Mouse (Mus musculus) hindlimb bud, embryonic 11.5 days (tissue): Measurements from ENCODE around the gene Gm2381.
"Not testable (repeated sequence)": the region's sequence is repeated elsewhere in the genome, so short reads cannot be mapped to it uniquely, and the experiment has no call there.

Experiments
- DNase-seq: peaks from one replicate; pipeline ENCODE4 v3.0.0-alpha.2; 2012; ENCODE audit warnings: low read depth, low spot score; ENCODE audit errors: extremely low spot score

Gene Gm2381

DNA sequence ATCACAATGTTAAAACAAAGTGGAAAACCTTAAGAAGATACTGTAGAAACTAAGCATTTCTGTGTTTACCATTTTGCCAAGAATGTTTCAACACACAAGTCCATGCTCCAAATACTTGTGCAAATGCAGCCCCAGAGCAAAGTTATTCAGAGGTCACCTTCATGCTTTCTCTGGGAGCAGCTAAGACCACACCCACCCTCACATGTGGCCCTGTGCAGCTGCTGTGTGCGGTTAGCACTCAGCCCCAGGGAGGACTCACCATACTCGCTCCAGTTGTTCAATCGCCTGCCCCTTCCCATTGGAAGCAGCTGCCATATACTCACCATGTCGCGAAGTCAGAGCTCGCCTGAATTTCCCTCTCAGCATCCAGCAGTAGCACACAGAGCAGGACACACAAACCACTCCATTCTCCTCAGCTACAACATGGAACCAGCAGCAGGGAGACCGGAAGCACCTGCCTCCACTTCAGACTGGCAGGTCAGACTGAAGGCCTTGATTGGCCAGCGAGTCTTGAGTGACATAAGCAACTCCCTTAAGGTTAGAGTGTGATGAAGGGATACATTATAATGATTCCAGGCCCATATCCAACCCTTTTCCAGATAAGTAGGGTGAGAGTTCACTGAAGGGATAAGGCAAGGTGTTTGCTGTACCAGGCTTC lies at the start of gene Gm2381:
Gene Gm2381 (minus strand): TSS at position 434 of the 658 bp plus-strand sequence.
- not testable (repeated sequence) for DNase-seq

DNA sequence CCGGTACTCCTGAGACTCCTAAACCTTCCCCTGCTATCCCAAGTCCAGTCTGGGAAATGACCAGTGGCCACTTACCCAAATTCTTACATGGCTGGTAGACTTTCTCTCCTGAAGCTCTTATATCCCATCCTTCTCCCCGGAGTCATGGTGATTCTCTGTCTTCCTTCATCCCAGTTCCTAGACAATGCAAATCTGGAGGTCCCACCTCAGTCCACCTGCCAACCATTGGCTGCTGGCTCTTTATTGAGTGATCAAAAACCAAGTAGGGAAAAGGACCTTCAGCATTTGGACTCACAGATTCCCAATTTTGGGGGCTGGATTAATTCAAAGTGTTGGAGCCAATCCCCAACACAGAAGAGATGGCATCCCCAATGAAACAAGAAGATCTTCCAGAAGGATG lies 31.0 kb upstream of the Gm2381 start:
- DNase-seq: not testable (repeated sequence)

DNA sequence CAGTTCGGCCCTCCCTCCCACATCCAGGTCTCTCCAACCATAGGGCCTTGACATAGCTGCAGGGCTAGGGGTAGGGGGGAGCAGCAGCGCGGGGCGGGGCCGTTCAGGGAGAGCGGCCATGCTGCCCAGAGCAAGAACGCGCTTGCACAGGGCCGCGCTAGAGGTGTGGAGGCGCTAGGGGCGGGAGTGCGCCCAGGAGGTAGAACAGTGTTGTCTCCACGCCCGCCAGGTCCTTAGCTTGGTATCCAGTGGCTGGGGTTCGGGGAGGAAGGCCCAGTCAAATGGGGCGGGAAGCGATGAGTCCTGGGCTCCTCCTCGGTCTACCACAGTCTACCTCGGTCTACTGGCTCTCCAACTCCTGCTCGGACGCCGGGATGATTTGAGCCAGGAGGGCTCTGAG lies 11.1 kb upstream of the Gm2381 start:
- DNase-seq: no peak

DNA sequence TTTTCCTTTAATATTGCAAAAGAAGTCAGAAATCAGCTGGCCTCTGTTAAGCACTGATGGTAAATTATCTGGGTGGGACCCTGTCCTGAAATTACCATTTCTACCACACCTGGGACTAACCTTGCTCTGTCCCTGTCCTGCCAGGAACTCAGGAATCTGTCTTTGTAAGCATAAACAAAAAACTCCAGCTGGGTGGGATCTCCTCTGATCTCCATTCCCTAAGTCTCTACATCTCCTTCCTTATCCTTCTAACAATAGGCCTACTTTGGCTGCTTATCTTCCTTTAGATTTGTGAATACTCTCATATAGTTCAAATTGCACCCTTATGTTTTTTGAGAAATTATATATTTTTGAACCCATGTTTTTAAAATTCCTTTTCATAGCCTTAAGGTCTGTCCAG lies 28.7 kb downstream of the Gm2381 start:
- DNase-seq: not testable (repeated sequence)

DNA sequence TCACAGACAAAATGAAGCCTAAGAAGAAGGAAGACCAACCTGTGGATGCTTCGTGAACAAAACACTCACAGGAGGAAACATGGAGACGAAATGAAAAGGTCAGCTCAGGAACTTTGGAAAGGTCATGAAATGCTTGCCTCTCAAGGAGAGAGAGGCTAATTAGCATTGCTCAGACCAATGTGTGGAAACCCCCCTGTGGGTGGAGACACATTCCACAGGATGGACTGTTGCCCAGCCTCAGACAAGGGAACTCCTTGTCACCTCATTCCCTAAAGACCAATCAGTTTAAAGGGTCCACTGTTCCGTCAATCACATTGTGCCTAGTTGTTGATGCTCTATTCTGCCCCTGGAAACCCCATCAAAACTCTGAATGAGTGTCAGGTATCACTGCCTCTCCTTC lies 34.8 kb downstream of the Gm2381 start:
- DNase-seq: no peak

DNA sequence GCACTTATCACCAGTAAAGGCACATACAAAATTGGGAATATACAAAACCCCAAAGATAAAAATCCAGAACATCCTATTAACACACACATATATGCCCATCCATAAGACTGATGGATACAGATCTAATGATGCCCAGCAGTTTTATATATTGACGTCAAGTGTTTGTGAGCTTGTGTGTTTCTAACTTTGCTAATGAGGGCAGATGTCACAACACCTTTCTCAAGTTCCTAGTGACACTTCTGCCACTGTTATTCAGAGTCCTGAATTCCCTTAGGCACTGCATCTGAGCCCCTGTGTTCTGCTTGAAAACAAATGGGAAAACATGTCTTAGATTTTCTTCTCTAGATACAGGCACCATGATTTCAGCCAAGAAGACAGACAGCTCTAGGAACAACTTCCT lies 73.6 kb downstream of the Gm2381 start, which contains the start of gene Vmn2r62:
Gene Vmn2r62 (minus strand): TSS at position 101 of the 400 bp plus-strand sequence.
- DNase-seq: not testable (repeated sequence)
